ENCODE assay signal across 9 mouse cellular contexts in the genomic region with DNA sequence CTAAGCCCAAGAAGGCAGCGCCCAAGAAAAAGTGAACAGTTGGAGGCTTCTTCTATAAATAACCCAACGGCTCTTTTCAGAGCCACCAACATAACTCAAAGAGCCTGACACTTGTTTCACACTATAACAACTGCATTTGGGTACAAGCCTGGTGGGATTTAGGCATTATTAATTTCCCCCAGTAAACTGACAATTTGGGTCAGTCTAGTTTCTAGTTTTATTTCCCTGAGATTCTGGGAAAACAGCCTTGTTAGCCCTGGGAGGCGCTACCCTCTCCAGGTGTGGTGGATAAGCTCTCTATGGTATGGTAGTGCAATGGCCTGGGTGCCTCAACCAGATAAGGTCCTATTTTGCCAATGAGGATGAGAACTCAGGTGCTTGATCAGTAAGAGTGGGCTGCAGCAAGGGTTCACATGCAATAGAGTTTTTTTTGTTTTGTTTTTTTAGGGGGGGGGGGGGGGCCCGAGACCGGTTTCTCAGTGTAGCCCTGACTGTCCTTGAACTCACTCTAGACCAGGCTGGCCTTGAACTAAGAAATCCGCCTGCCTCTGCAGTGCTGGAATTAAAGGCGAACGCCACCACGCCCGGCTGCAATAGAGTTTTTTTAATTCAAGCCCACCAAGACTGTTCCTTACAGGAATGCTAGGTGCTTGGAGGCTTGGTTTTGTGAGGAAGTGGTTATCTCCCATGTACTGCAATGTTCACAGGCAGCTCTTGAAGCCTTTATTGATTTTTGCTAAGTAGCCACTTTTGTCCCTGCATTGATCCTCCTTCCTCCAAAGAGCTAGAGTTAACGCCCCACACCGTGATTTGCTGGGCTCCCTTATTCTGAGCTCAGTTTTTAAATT. TPM values are rescaled to one million over a fixed set of nuclear protein-coding genes. Genes with fewer than 3 reads are reported as not detected.
A peak's percentile ranks its signal among the peaks of the same experiment; 100 is the strongest.
DNase-seq lines count a peak whose midpoint lies in the region; ATAC-seq and TF ChIP-seq lines count a peak whose summit lies in the region.
"Had no signal": no experiment of that assay in that cellular context is flagged by ENCODE, and none has a peak within 500 bp of the region (broad histone marks: within the 10 kb centered on the region; RNA-seq: fewer than 3 reads in every experiment).

No protein-coding gene starts in this region.

- H3K36me3 ChIP-seq in thymus, adult 2 months (ENCODE audit: control insufficient read depth, insufficient read depth, low read length): no peaks in the 10 kb centered on the region
- H3K36me3 ChIP-seq in limb, embryonic 13.5 days: no peaks in the 10 kb centered on the region
- H3K36me3 ChIP-seq in stomach, embryonic 16.5 days (ENCODE audit: control insufficient read depth, insufficient read depth, low read length): no peaks in the 10 kb centered on the region

- H3K27me3 ChIP-seq in thymus, adult 2 months (ENCODE audit: control insufficient read depth, insufficient read depth, low read length): no peaks in the 10 kb centered on the region
- H3K27me3 ChIP-seq in limb, embryonic 13.5 days: no peaks in the 10 kb centered on the region
- H3K27me3 ChIP-seq in stomach, embryonic 16.5 days (ENCODE audit: control insufficient read depth, insufficient read depth, low read length): no peaks in the 10 kb centered on the region

- H3K4me3 ChIP-seq in thymus, adult 2 months (ENCODE audit: control insufficient read depth, insufficient read depth, low read length): peak overlapping the region; percentile 74
- peak overlapping the region; percentile 51; the same call in 1 of the 2 replicates for H3K4me3 ChIP-seq in embryonic fibroblast, embryonic 13.5 days (ENCODE audit: insufficient read depth, low read length)
- H3K4me3 ChIP-seq in limb, embryonic 13.5 days: peak overlapping the region; percentile 59
- peak overlapping the region; percentile 59 for H3K4me3 ChIP-seq in stomach, embryonic 16.5 days (replicated peaks; ENCODE audit: low read length)

- no peaks in the 10 kb centered on the region for H3K9me3 ChIP-seq in limb, embryonic 13.5 days
- H3K9me3 ChIP-seq in stomach, embryonic 16.5 days (replicated peaks; ENCODE audit: control insufficient read depth, low read length): no peaks in the 10 kb centered on the region

- WGBS in thymus, adult 2 months: 50% methylated on average over 12 of the region's 12 CpGs
- 32% methylated on average over 12 of the region's 12 CpGs for WGBS in limb, embryonic 13.5 days
- 37% methylated on average over 10 of the region's 12 CpGs for WGBS in stomach, embryonic 16.5 days

- DNase-seq in thymus, adult 2 months: no peak
- DNase-seq in thymus, postnatal 36 days: no peak
- DNase-seq in adrenal gland, postnatal 36 days: no peak
- no peak for DNase-seq in left cerebral cortex, postnatal 25 days (ENCODE audit: low spot score in 2 of 2)
- no peak for DNase-seq in cerebellum, postnatal 10 days

- peaks cover 9% of the 10 kb centered on the region for H3K4me1 ChIP-seq in thymus, adult 2 months (replicated peaks; ENCODE audit: control insufficient read depth, insufficient read depth, low read length)
- H3K4me1 ChIP-seq in embryonic fibroblast, embryonic 13.5 days (ENCODE audit: control insufficient read depth, insufficient read depth, low read length): no peaks in the 10 kb centered on the region
- peaks cover 18% of the 10 kb centered on the region for H3K4me1 ChIP-seq in limb, embryonic 13.5 days
- H3K4me1 ChIP-seq in stomach, embryonic 16.5 days (ENCODE audit: control insufficient read depth, insufficient read depth, low read length): peaks cover 13% of the 10 kb centered on the region

- TF ChIP-seq CTCF in thymus, adult 2 months (IDR thresholded peaks at IDR 0.05; ENCODE audit: borderline replicate concordance, control insufficient read depth, extremely low read depth, insufficient read depth, low read length, poor library complexity): no peak
- TF ChIP-seq CTCF in embryonic fibroblast, embryonic 13.5 days (IDR thresholded peaks at IDR 0.05; ENCODE audit: borderline replicate concordance, insufficient read depth, low read length): no peak

- intact Hi-C loops in left cerebral cortex, postnatal 25 days (cut with DNase I): loop anchor here (10.0 kb wide), 1 partner anchor 330 kb away; no protein-coding TSS in a partner anchor

- H3K27ac ChIP-seq in thymus, adult 2 months (ENCODE audit: control insufficient read depth, insufficient read depth, low read length): peak overlapping the region; percentile 94
- no peak overlapping the region for H3K27ac ChIP-seq in embryonic fibroblast, embryonic 13.5 days (ENCODE audit: insufficient read depth, low read length)
- H3K27ac ChIP-seq in limb, embryonic 13.5 days: peak overlapping the region; percentile 97
- peak overlapping the region; percentile 98 for H3K27ac ChIP-seq in stomach, embryonic 16.5 days (ENCODE audit: low read length)

- peak overlapping the region; percentile 88 for H3K9ac ChIP-seq in limb, embryonic 13.5 days
- peak overlapping the region; percentile 80 for H3K9ac ChIP-seq in stomach, embryonic 16.5 days (ENCODE audit: low read length)

- H3K4me2 ChIP-seq in limb, embryonic 13.5 days (replicated peaks): peak overlapping the region; percentile 92
- H3K4me2 ChIP-seq in stomach, embryonic 16.5 days (ENCODE audit: low read depth, low read length): peak overlapping the region; percentile 75

- ATAC-seq in limb, embryonic 13.5 days (ENCODE audit: low FRiP score, low read depth): no peak
- ATAC-seq in stomach, embryonic 16.5 days (ENCODE audit: insufficient read depth, low FRiP score): no peak

- no peak for TF ChIP-seq POLR2A in thymus, adult 2 months (IDR thresholded peaks at IDR 0.05; ENCODE audit: control insufficient read depth, extremely low read depth, insufficient read depth, low read length, poor library complexity)
- peak; percentile 61 for TF ChIP-seq POLR2A in embryonic fibroblast, embryonic 13.5 days (IDR thresholded peaks at IDR 0.05; ENCODE audit: low read depth, low read length)

RNA-seq across cellular contexts. Expression of a gene that starts 1.1 kb away (rescaled TPM):
- polyA plus RNA-seq in thymus, adult 2 months (2012; rRNA removed): 18.2 and 21.2 TPM in 2 replicates
- 2.3 and 7.9 TPM in 2 replicates for polyA plus RNA-seq in embryonic fibroblast, embryonic 13.5 days (2011; ENCODE audit: insufficient read length, low read depth, missing spikeins)
- polyA plus RNA-seq in limb, embryonic 13.5 days (2015; fragmentation: Nextera tagmentation; extraction: Ambion mirVana): 4.3 and 6.0 TPM in 2 replicates
- polyA plus RNA-seq in stomach, embryonic 16.5 days (2015; fragmentation: Nextera tagmentation; extraction: Ambion mirVana): 1.3 TPM in 2 replicates
- 10 to 100 TPM; 35.0 to 39.8 TPM for total RNA-seq in adrenal gland, postnatal 36 days (2021)
- total RNA-seq in left cerebral cortex, postnatal 25 days (2021): 10 to 100 TPM; 18.2 to 29.1 TPM

RNA-seq across cellular contexts. Expression of a gene that starts 2.4 kb away (rescaled TPM):
- 348 and 451 TPM in 2 replicates for polyA plus RNA-seq in thymus, adult 2 months (2012; rRNA removed)
- 2.0 and 5.5 TPM in 2 replicates for polyA plus RNA-seq in embryonic fibroblast, embryonic 13.5 days (2011; ENCODE audit: insufficient read length, low read depth, missing spikeins)
- 11.8 and 14.9 TPM in 2 replicates for polyA plus RNA-seq in limb, embryonic 13.5 days (2015; fragmentation: Nextera tagmentation; extraction: Ambion mirVana)
- 2.0 and 3.5 TPM in 2 replicates for polyA plus RNA-seq in stomach, embryonic 16.5 days (2015; fragmentation: Nextera tagmentation; extraction: Ambion mirVana)
- total RNA-seq in adrenal gland, postnatal 36 days (2021): 10 to 100 TPM; 55.1 to 59.3 TPM
- total RNA-seq in left cerebral cortex, postnatal 25 days (2021): 10 to 100 TPM; 35.9 to 40.0 TPM

RNA-seq across cellular contexts. Expression of a gene that starts 3.5 kb away (rescaled TPM):
- 295 and 320 TPM in 2 replicates for polyA plus RNA-seq in thymus, adult 2 months (2012; rRNA removed)
- polyA plus RNA-seq in embryonic fibroblast, embryonic 13.5 days (2011; ENCODE audit: insufficient read length, low read depth, missing spikeins): 1.3 and 5.4 TPM in 2 replicates
- 0.65 TPM in 1 of 2 replicates, not detected in the other for polyA plus RNA-seq in limb, embryonic 13.5 days (2015; fragmentation: Nextera tagmentation; extraction: Ambion mirVana)
- 0.28 and 1.5 TPM in 2 replicates for polyA plus RNA-seq in stomach, embryonic 16.5 days (2015; fragmentation: Nextera tagmentation; extraction: Ambion mirVana)
- 10 to 100 TPM; 59.8 to 61.2 TPM for total RNA-seq in adrenal gland, postnatal 36 days (2021)
- total RNA-seq in left cerebral cortex, postnatal 25 days (2021): 10 to 100 TPM; 47.0 to 58.8 TPM

RNA-seq across cellular contexts. Expression of a gene that starts 5.2 kb away (rescaled TPM):
- polyA plus RNA-seq in thymus, adult 2 months (2012; rRNA removed): not detected in 2 replicates
- polyA plus RNA-seq in embryonic fibroblast, embryonic 13.5 days (2011; ENCODE audit: insufficient read length, low read depth, missing spikeins): not detected in 2 replicates
- polyA plus RNA-seq in limb, embryonic 13.5 days (2015; fragmentation: Nextera tagmentation; extraction: Ambion mirVana): not detected in 2 replicates
- polyA plus RNA-seq in stomach, embryonic 16.5 days (2015; fragmentation: Nextera tagmentation; extraction: Ambion mirVana): not detected in 2 replicates
- under 1 TPM; 0.16 to 0.23 TPM for total RNA-seq in adrenal gland, postnatal 36 days (2021)
- not detected for total RNA-seq in left cerebral cortex, postnatal 25 days (2021)
- total RNA-seq: hematopoietic stem cell, adult 5-6 weeks had no signal

RNA-seq across cellular contexts. Expression of a gene that starts 7.7 kb away (rescaled TPM):
- polyA plus RNA-seq in thymus, adult 2 months (2012; rRNA removed): 101 and 134 TPM in 2 replicates
- 7.8 and 12.5 TPM in 2 replicates for polyA plus RNA-seq in embryonic fibroblast, embryonic 13.5 days (2011; ENCODE audit: insufficient read length, low read depth, missing spikeins)
- polyA plus RNA-seq in limb, embryonic 13.5 days (2015; fragmentation: Nextera tagmentation; extraction: Ambion mirVana): 7.2 and 13.5 TPM in 2 replicates
- 1.2 and 3.7 TPM in 2 replicates for polyA plus RNA-seq in stomach, embryonic 16.5 days (2015; fragmentation: Nextera tagmentation; extraction: Ambion mirVana)
- 100 to 1,000 TPM; 115 to 122 TPM for total RNA-seq in adrenal gland, postnatal 36 days (2021)
- 10 to 100 TPM; 87.5 to 89.8 TPM for total RNA-seq in left cerebral cortex, postnatal 25 days (2021)

Comparison
In these comparisons a context has a peak if more than half of its experiments do, and no peak if none do; other contexts are left out.
1. RNA of a gene that starts 2.4 kb away (polyA plus RNA-seq): 348 to 451 TPM in thymus, adult 2 months; 11.8 to 14.9 TPM in limb, embryonic 13.5 days, 2.0 to 5.5 TPM in embryonic fibroblast, embryonic 13.5 days and 2.0 to 3.5 TPM in stomach, embryonic 16.5 days; every median in the first group is over 10 times any median in the second.
2. RNA of a gene that starts 3.5 kb away (polyA plus RNA-seq): 295 to 320 TPM in thymus, adult 2 months; 1.3 to 5.4 TPM in embryonic fibroblast, embryonic 13.5 days, 0.65 TPM in limb, embryonic 13.5 days and 0.28 to 1.5 TPM in stomach, embryonic 16.5 days; every median in the first group is over 10 times any median in the second.
3. Peak in every context shown above with its lines, with median percentiles within 50 percentile points of each other: H3K4me3 ChIP-seq.